Mouse (Mus musculus) C2C12 (cell line): Measurements from ENCODE around the gene Uimc1.
"Not testable (repeated sequence)": the region's sequence is repeated elsewhere in the genome, so short reads cannot be mapped to it uniquely, and the experiment has no call there.

Experiments used
- CEBPB ChIP-seq: IDR thresholded peaks from one replicate; pipeline ENCODE4 v1.6.1; 2011; ENCODE audit warnings: low read depth, mild to moderate bottlenecking, control low read depth, moderate library complexity
- CTCF ChIP-seq: IDR thresholded peaks from one replicate; pipeline ENCODE4 v1.5.1; 2011; ENCODE audit not compliant: control insufficient read depth, insufficient read depth, insufficient read length
- MAX ChIP-seq: IDR thresholded peaks from one replicate; pipeline ENCODE4 v1.6.1; 2011; ENCODE audit warnings: mild to moderate bottlenecking, control low read depth
- MYOD1 ChIP-seq: IDR thresholded peaks from one replicate; pipeline ENCODE4 v1.6.1; 2011; ENCODE audit warnings: low read depth; ENCODE audit not compliant: control insufficient read depth, insufficient read length

GRCm38 (mm10) chr13:55097841-55098240, 2.3 kb downstream of the Uimc1 start:
- not testable (repeated sequence) for TF ChIP-seq CTCF, MAX, MYOD1, CEBPB
